Mouse (Mus musculus) 416B (cell line): Measurements from ENCODE around the gene Vamp8.
A peak's percentile ranks its signal among the peaks of the same experiment; 100 is the strongest.

Source experiments
- DNase-seq: peaks from one replicate; pipeline ENCODE4 v3.0.0; 2011; ENCODE audit warnings: low read depth

Gene Vamp8

DNA sequence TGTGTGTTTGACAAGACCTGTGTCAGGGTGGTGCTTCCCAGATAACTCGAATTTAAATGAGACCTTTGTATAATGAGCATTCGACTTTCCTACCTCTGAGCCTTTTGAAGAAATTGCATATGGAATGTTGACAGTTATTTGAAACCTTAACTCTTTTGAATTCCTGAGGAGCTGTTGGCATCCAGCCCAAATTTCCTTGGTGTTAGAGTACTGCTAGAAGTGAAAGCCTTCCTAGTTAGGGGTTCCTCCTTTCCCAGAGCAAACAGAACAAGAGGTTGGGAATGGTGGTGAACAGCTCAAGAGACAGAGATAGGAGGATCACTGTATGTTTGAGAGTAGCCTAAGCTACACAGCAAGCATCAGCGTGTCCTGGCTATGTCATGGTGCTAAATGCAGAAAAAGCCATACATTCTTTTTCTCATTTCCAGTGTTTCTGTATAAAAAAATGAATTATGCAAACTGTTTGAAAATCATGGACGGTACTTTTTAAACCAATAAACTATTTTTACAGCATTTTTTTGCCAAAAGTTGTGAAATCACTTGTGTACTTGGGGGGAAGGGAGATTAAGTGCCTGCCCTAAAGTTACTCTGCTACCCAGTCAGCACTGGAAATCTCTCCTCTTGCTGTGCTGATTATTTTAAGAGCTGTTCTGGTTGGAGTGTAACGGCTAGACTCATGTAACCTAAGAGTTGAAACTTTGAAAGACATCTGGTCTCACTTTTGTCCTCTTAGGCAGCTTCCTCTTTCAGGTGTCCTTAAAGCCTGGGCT is 37.7 kb downstream of the Vamp8 start:
- DNase-seq: no peak

DNA sequence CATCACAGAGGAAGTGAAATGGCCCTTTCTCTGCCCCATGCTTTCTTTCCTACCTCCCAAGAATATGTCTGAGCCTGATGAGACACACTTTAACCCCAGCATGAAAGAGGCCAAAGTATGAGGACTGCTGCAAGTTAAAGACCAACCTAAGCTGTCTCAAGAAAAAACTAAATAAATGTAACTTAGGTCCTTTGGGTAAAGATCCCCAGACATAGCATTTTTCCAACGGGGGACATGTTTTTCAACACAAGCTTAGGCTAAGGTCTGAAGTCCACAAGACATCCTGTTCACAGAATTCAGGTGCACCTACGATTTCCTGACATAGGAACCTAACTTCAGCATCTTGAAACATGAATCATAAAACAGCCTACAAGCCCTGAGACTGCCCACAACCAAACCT is 40.3 kb downstream of the Vamp8 start:
- no peak for DNase-seq

DNA sequence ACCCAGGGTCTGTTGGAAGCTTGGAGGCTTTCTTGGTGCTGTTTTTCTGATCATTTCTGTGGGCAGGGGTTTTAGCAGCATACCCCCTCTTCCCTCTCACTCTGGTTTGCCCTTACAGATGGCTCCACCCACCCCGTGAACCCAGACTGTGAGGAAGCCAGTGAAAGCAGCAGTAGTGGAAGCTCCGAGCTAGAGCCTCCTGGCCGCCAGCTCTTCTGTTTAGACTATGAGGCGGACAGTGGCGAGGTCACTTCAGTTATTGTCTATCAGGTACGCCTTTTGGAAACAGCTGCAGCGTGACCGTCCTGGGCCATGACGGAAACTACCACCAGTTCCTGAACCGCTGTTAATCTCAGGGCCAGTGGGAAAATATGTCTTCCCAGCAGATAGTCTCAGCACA is 42.1 kb downstream of the Vamp8 start:
- no peak for DNase-seq

DNA sequence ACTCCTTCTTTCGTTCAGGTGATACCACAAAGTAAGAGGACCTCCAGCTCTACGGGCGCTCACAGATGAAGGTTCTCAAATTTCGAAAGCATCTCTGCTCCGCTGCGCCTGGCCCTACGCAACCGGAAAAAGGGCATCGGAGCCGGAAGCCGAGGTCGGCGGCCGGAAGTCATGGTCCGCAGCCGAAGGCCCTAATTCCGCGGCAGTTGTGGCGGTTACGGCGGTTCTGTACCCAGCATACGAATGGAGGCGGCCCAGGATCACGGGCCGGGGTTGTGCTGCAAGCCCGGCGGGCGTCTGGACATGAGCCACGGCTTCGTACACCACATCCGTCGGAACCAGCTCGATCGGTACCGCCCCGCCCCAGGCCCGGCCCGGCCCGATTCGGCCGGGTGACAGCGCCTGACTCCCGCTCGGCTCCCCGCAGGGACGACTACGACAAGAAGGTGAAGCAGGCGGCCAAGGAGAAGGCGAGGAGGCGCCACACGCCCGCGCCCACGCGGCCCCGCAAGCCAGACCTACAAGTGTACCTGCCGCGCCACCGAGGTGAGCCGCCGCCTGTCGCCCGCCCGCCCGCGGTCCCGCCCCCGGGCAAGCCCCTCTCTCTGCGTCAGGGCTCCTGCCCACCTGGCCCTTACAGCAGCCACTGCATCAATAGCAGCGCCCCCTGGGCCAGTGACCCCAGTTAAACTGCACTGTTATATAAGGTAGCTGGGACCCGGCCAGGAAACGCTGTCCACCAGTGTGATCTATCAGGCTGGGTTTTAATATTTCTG is 43.1 kb downstream of the Vamp8 start, which contains the start of gene 0610030E20Rik:
Gene 0610030E20Rik (plus strand): TSS at position 152 of the 776 bp plus-strand sequence.
- DNase-seq: peak; percentile 85

DNA sequence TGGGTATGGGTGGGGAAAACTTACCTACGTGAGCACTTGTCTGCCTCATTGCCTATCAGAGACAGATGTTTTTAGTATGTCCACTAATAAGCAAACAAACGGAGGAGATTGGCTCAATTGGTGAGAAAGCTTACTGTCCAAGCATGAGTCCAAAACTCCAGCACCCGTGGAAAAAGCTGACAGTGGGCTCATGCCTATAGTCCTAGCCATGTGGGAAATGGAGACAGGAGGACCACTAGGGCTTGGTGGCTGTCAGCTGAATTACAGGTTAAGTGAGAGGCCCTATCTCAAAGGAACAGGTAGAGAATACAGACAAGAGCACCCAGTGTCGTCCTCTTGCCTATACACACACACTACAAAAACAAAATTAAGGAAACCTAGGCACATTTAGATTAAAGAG is 44.2 kb downstream of the Vamp8 start:
- no peak for DNase-seq

DNA sequence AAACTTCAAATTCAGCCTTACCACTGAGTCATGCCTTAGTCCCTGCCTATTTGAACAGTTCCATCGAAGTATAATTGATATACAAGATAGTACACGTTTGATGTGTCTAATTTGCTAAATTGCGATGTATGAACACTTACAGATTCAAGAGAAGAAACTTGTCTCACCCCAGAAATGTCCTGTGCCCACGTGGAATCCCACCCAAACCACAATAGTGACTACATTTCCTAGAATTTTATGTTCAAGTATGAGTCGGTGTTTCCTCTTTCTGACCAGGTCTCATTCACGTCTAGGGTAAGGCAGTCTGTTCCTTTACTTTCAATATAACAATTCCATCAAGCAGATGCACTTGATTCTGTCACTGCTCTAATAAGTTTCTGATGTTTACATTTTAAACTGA is 44.9 kb downstream of the Vamp8 start:
- peak; percentile 79 for DNase-seq

DNA sequence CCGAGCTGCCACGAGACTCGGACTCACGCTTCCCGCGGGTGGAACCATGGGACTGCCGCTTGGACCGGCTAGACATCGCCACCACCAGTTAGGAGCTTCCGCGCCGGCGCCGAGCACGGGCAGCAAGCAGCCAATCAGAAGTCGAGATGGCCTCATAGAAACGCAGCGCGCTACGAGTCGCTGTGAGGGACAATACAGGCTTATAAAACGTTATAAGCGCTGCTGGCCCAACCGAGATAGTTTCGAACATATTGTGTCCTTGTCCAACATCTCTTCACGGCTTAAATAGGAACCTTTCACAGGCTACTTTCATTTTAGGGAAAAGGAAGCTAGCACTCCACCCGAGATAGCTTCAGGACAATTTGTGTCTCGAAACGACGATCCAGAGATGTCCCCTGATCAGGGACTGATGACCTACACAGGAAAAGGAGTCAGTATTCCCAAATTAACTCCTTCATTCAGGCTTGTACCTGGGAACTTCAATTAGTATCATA is 45.4 kb downstream of the Vamp8 start, which contains the start of gene Usp39:
Gene Usp39 (minus strand): TSS at position 111 of the 494 bp plus-strand sequence.
- peak; percentile 97 for DNase-seq

DNA sequence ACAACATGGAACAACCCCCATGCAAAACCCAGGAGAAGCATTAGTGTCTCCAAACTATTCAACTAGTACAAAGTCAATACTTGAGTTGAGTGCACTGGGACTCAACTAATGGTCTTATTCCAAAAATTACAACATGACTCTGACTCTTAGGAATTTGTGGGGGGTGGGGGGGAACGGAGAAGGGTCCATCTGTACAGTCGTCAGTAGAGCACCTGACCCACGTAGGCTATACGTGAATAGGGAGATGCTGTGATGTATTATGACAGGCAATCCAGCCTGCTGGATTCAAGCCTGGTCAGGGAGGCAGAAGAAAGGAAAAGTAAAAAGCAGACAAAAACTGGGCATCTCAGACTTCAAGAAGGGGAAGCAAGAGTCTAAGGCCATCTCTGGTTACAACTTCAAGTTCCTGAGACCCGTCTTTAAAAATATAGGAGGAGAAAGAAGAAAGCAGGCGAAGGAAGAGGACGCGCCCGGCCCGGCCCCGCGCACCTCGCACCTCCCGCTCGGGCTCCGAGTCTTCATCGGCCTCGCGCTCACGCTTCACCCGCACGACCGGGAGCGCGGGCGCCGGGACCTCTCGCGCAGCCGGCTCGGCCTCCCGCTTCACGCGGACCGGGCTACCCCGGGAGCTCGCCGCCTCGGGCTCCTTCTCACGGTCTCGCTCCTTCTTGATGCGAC is 46.0 kb downstream of the Vamp8 start:
- DNase-seq: no peak

DNA sequence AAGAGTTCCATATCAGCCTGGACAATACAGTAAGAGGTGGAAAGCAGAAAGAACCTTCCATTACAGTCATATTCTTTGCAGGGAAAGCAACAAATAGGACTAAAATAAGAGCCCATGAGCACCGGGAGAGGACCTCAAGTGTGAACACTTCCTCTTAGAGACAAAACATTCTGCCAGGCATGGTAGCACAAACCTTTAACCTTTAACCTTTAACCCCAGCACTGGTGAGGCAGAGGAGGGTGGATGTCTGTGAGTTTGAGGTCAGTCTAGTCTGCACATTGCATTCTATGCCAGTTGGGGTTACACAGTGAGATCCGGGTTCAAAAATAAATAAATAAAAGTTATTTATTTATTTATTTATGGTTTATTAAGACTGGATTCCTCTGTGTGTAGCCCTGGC is 50.0 kb downstream of the Vamp8 start:
- no peak for DNase-seq
